Mouse (Mus musculus): ENCODE data around the gene Ugt1a1. TPM values are rescaled to one million over a fixed set of nuclear protein-coding genes. Genes with fewer than 3 reads are reported as not detected.

Gene Ugt1a1
- polyA plus RNA-seq, 1 experiment = 1.8 TPM

GRCm38 (mm10) chr1:88233421-88234247, 21.9 kb downstream of the Ugt1a1 start:
- Histone ChIP-seq H3K4me3 (replicated peaks; ENCODE audit: control insufficient read depth, low read depth, low read length) (no peak overlapping the region), H3K4me1 (ENCODE audit: control insufficient read depth, insufficient read depth, low read length) (no peaks in the 10 kb centered on the region), H3K27ac (ENCODE audit: control insufficient read depth, insufficient read depth, low read depth, low read length, poor library complexity) (no peak overlapping the region)
- no peak for TF ChIP-seq POLR2A (IDR thresholded peaks at IDR 0.05; ENCODE audit: borderline replicate concordance, control insufficient read depth, low read depth, low read length)
- TF ChIP-seq CTCF (IDR thresholded peaks at IDR 0.05; ENCODE audit: control insufficient read depth, insufficient read depth, low read length) = no peak
- WGBS = 64% methylated on average over 14 of the region's 14 CpGs

DNA sequence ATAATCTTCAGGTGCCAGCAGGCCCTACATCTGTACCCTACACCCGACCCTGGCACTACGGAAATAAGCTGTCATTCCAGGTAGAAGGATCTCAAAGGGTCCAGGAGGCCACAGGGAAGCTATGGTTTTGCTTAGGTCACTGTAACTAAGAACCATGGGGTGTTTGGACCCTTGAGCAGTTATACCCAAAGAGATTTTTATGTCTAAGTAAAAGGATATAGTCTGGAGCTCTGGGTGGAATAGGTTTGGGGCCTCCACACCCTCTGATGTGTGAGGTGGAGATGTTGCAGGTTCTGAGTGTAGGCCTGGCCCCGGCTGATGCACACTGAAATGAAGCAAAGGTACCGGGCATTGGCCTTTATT, 22.5 kb downstream of the Ugt1a1 start:
- TF ChIP-seq CTCF (IDR thresholded peaks at IDR 0.05; ENCODE audit: control insufficient read depth, insufficient read depth, low read length) = no peak
- no peak for TF ChIP-seq POLR2A (IDR thresholded peaks at IDR 0.05; ENCODE audit: borderline replicate concordance, control insufficient read depth, low read depth, low read length)
- no peaks in the 10 kb centered on the region for H3K4me1 ChIP-seq (ENCODE audit: control insufficient read depth, insufficient read depth, low read length)
- WGBS = 53% methylated on average over 4 of the region's 4 CpGs
- no peak overlapping the region for H3K27ac ChIP-seq (ENCODE audit: control insufficient read depth, insufficient read depth, low read depth, low read length, poor library complexity)
- H3K4me3 ChIP-seq (replicated peaks; ENCODE audit: control insufficient read depth, low read depth, low read length) = no peak overlapping the region

GRCm38 (mm10) chr1:88234646-88235045, 22.9 kb downstream of the Ugt1a1 start:
- 40% methylated on average over 5 of the region's 5 CpGs for WGBS
- TF ChIP-seq POLR2A (IDR thresholded peaks at IDR 0.05; ENCODE audit: borderline replicate concordance, control insufficient read depth, low read depth, low read length) (no peak), CTCF (IDR thresholded peaks at IDR 0.05; ENCODE audit: control insufficient read depth, insufficient read depth, low read length) (no peak)

DNA sequence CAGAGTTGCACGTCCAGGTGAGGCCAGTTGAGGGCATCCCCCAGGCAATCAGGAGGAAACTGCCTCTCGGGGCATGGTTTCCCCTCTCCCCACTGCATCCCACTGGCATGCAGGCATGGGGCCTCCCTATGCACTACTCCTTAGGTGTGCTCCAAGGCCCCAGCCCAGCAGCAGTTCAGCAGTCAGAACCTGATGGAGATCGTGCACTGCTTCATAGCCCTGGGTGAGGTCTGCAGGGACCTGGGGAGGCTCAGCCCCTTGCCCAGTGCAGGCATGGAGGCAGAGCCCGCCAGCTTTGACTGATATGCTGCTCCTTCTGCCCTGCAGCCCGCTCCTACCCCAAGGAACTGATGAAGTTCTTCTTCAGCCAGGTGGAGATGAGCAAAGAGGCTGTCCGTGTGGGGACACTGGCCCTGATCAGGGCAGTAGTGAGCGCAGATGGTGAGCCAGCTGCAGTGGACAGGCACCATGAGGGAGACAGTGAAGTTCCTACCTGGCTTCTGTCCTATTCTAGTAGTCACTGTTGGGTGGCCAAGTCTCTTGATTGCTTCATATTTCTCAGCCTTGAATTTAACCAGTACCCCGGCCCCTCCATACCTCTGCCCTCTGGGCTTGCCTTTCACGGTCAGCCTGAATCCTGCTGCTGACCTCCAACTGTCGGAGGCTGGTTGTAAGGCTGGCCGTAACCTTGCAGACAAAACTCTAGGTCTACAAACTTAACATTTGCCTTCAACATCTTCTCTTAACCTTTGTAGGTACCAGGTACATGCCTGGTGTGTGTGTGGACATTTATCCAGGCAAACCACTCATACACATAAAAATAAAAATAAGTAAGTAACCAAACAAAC, 23.5 kb downstream of the Ugt1a1 start:
- no peaks in the 10 kb centered on the region for H3K4me1 ChIP-seq (ENCODE audit: control insufficient read depth, insufficient read depth, low read length)
- 60% methylated on average over 11 of the region's 11 CpGs for WGBS
- H3K4me3 ChIP-seq (replicated peaks; ENCODE audit: control insufficient read depth, low read depth, low read length) = no peak overlapping the region
- no peak overlapping the region for H3K27ac ChIP-seq (ENCODE audit: control insufficient read depth, insufficient read depth, low read depth, low read length, poor library complexity)
- no peak for TF ChIP-seq POLR2A (IDR thresholded peaks at IDR 0.05; ENCODE audit: borderline replicate concordance, control insufficient read depth, low read depth, low read length)
- TF ChIP-seq CTCF (IDR thresholded peaks at IDR 0.05; ENCODE audit: control insufficient read depth, insufficient read depth, low read length) = no peak

More at GRCm38 (mm10) chr1:88234646-88235045, 22.9 kb downstream of the Ugt1a1 start:
- no peaks in the 10 kb centered on the region for H3K4me1 ChIP-seq (ENCODE audit: control insufficient read depth, insufficient read depth, low read length)
- H3K27ac ChIP-seq (ENCODE audit: control insufficient read depth, insufficient read depth, low read depth, low read length, poor library complexity) = no peak overlapping the region
- no peak overlapping the region for H3K4me3 ChIP-seq (replicated peaks; ENCODE audit: control insufficient read depth, low read depth, low read length)

- H3K4me1 ChIP-seq (ENCODE audit: control insufficient read depth, insufficient read depth, low read length) = no peaks in the 10 kb centered on the region
- no peak overlapping the region for H3K27ac ChIP-seq (ENCODE audit: control insufficient read depth, insufficient read depth, low read depth, low read length, poor library complexity)
- TF ChIP-seq POLR2A (IDR thresholded peaks at IDR 0.05; ENCODE audit: borderline replicate concordance, control insufficient read depth, low read depth, low read length) = no peak
- TF ChIP-seq CTCF (IDR thresholded peaks at IDR 0.05; ENCODE audit: control insufficient read depth, insufficient read depth, low read length) = no peak
- H3K4me3 ChIP-seq (replicated peaks; ENCODE audit: control insufficient read depth, low read depth, low read length) = no peak overlapping the region
- WGBS = 52% methylated on average over 4 of the region's 4 CpGs
Measured at GRCm38 (mm10) chr1:88235894-88236415, 24.2 kb downstream of the Ugt1a1 start.

- H3K4me1 ChIP-seq (ENCODE audit: control insufficient read depth, insufficient read depth, low read length) = no peaks in the 10 kb centered on the region
- H3K4me3 ChIP-seq (replicated peaks; ENCODE audit: control insufficient read depth, low read depth, low read length) = no peak overlapping the region
- WGBS = 72% methylated on average over 5 of the region's 5 CpGs
- TF ChIP-seq CTCF (IDR thresholded peaks at IDR 0.05; ENCODE audit: control insufficient read depth, insufficient read depth, low read length) = no peak
- no peak for TF ChIP-seq POLR2A (IDR thresholded peaks at IDR 0.05; ENCODE audit: borderline replicate concordance, control insufficient read depth, low read depth, low read length)
- no peak overlapping the region for H3K27ac ChIP-seq (ENCODE audit: control insufficient read depth, insufficient read depth, low read depth, low read length, poor library complexity)
Measured at GRCm38 (mm10) chr1:88237311-88237710, 25.6 kb downstream of the Ugt1a1 start.

DNA sequence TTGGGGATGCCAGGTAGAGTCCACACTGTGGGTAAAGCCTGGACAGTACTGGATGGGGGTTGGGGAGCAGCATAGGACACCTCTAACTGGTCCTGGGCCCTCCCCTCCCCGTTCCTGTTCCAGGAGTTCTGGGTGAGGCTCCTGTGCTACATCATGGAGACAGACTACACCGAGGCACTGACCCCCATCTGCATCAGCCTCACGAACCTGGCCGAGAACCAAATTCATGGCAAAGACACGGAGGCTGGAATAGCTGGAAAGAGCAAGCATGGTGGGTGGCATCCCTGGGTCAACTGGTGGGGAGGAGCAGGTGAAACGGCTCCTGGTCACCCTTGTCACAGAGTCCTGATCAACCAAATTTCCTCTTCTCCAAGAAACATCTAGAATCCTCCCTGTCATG, 27.0 kb downstream of the Ugt1a1 start:
- 68% methylated on average over 6 of the region's 6 CpGs for WGBS
- no peak for TF ChIP-seq POLR2A (IDR thresholded peaks at IDR 0.05; ENCODE audit: borderline replicate concordance, control insufficient read depth, low read depth, low read length)
- no peak for TF ChIP-seq CTCF (IDR thresholded peaks at IDR 0.05; ENCODE audit: control insufficient read depth, insufficient read depth, low read length)
- no peaks in the 10 kb centered on the region for H3K4me1 ChIP-seq (ENCODE audit: control insufficient read depth, insufficient read depth, low read length)
- no peak overlapping the region for H3K4me3 ChIP-seq (replicated peaks; ENCODE audit: control insufficient read depth, low read depth, low read length)
- H3K27ac ChIP-seq (ENCODE audit: control insufficient read depth, insufficient read depth, low read depth, low read length, poor library complexity) = no peak overlapping the region

DNA sequence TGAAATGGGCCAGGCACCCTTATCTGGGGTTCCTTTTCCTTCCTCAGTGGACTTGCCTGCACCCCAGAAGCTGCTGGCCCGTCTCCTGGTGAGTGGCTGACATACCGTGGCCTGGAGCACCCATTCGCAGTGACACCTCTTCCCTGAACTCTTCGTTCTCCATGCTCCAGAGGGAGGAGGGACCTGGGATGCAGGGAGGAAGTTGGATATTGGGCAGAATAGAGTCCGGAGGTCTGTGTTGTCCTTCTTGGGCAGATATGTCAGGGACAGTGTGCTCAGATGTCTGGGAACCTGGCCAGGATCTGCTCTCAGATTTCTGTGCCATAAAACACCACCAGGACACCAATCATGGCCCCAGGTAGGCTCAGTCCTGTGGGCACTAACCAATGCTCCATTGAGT, 28.3 kb downstream of the Ugt1a1 start:
- H3K4me1 ChIP-seq (ENCODE audit: control insufficient read depth, insufficient read depth, low read length) = no peaks in the 10 kb centered on the region
- no peak overlapping the region for H3K27ac ChIP-seq (ENCODE audit: control insufficient read depth, insufficient read depth, low read depth, low read length, poor library complexity)
- no peak overlapping the region for H3K4me3 ChIP-seq (replicated peaks; ENCODE audit: control insufficient read depth, low read depth, low read length)
- TF ChIP-seq CTCF (IDR thresholded peaks at IDR 0.05; ENCODE audit: control insufficient read depth, insufficient read depth, low read length) (no peak), POLR2A (IDR thresholded peaks at IDR 0.05; ENCODE audit: borderline replicate concordance, control insufficient read depth, low read depth, low read length) (no peak)
- 67% methylated on average over 5 of the region's 5 CpGs for WGBS
